Mouse (Mus musculus) testis, postnatal 14 days (tissue): ENCODE results near the gene Tmem189.
A peak's percentile ranks its signal among the peaks of the same experiment; 100 is the strongest.
"Not testable (repeated sequence)": the region's sequence is repeated elsewhere in the genome, so short reads cannot be mapped to it uniquely, and the experiment has no call there.

ENCODE experiments used
- DNase-seq: peaks from one replicate; pipeline ENCODE4 v3.0.0; 2021; ENCODE audit warnings: low spot score

Tmem189 gene

DNA sequence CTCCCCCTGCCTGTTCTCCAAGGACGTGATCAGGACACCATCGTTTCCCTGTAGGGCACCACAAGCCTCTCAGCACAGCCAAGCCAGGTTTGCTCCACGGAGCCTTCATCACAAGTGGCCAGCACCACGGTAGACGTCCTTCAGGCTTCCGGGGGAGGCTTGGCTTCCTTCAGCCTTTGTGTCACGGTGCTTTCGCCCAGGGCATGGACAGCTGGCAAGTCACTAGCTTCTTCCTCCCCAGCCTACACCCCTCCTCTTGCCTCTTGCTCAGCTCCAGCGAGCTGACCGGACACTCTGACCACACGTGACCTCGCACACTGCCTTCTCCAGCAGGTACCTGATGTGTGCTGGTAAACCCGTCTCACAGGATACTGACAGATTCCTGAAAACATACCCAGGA, 67.3 kb downstream of the Tmem189 start:
- DNase-seq = no peak

DNA sequence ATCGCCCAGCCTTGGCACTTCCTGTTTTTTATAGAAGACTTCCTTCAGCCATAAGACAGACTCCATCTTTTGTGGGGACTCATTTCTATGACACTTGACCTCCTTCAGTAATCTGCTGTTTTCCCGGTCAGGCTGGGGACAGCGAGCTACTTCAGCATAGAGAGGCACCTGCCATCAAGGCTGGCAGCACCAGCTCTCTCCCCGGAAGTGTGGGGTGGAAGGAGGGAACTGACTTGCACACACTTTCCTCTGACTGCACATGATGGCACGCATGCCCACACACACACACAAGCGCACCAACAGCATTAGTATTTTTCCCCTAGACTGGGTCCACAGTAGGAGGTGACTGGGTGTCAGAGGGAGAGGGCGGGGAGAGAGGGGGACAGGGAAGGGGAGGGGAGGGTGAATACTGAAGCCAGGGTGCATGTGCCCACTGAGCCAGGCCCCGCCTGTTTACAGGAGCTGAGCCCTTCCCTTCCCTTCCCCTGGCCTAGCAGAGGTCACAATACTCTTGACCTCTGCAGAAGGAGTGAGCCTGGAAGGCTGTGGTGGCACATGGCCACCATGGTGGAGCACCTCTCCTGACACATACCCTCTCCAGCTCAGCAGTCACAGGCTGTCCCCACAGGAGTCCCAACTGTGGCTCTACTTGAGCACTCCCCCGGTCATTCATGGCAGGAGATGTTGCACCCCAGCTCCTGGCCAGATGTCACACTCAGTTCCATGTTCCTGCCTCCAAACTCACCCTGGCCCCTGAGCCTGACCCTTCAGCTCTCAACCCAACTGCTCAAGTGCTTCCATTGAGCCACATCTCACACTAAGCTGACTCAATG, 68.2 kb downstream of the Tmem189 start:
- no peak for DNase-seq

DNA sequence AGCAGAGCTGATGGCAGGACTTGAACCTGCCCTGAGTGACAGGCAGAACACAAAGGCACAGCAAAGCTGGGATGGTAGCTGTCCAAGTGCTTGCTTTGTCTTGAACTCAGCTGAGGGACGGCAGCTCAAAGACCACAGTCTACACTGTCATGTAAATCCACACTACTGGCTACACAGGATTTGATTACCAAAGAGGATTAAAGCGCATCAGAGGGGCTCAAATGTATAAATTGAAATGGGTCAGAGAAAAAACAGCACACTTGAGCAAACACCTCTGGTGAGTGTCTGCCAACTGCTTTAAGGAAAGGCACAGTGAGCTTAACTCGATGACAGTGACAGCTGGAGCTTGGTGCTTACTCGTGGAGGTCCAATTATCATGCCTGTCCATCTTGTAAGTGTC, 72.2 kb downstream of the Tmem189 start:
- no peak for DNase-seq

DNA sequence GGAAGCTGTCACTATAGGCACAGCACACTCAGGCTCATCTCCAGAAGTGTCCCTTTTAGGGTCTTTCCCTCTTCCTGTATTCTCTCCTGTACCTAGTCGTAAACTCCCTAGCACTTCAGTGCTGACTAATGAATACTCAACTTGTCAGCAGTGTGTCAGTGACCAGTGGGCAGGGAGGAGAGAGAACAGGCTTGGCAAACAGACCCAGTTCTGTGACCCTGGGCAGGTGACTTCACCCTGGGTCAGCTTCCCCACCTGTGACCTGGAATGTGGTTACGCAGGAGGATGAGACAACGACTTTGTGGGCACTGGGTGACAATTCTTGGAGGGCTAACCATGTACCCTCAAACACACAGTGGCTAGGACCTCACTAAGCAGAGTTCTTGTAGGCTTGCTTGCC, 72.6 kb downstream of the Tmem189 start:
- DNase-seq = no peak

DNA sequence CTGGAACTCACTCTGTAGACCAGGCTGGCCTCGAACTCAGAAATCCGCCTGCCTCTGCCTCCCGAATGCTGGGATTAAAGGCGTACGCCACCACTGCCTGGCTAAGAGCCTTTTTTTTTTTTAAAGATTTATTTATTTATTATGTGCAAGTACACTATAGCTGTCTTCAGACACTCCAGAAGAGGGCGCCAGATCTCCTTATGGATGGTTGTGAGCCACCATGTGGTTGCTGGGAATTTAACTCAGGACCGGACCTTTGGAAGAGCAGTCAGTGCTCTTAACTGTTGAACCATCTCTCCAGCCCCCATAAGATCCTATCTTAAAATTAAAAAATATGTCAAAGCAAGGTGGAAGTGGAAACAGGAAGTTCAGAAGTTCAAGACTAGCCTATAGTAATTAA, 76.3 kb downstream of the Tmem189 start:
- not testable (repeated sequence) for DNase-seq

DNA sequence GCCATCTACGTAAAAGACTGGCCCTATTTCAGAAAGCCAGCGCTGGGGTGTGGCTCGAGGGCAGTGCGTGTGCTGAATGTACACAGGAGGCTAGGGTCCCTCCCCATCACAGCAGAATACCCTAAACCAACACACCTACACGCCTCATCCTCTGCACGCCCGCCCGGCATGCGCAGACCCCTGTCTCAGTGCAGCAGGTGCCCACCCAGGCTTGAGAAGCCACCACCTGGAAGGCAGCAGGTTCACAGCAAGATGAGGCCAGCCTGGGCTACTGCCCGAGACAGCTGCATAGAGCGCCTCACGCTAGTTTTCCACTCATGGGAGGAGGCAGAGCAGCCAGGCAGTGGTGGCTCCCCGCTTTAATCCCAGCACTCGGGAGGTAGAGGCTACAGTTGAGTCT, 77.5 kb downstream of the Tmem189 start:
- no peak for DNase-seq

DNA sequence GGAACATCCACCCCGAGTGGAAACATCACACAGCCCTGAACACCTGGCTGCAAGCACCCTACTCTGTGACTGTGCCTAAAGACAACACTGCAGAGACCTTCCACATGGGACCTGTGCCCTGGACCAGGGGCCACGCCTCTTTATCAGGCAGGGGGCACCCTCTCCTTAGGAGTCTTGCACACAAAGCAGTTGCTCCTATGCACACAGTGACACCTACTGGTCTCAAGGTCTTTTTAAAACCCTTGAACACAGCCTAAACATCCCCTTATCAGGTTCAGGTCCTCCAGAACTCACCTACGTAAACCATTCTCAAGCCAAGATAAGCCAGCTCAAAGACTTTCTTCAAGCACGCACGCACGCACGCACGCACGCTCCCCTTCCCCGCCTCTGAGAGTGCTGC, 78.3 kb downstream of the Tmem189 start:
- DNase-seq = no peak

DNA sequence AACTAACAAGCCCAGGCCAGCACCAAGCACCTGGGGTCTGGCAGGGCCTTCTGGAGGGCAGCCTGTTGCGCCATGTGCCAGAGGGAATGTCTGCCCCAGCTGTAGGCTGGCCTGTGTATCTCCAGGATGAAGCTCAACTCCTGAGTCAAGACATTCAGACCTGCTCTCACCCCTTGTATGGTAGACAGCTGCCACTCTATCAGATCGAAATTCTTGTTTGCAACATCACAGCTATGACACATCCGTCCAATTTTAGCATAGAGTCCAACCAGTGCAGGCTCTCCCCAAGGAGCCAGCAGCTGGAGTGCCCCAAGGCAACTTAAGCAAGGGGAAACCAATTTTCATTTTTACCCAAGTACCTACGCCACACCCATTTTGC, 82.9 kb downstream of the Tmem189 start:
- no peak for DNase-seq

DNA sequence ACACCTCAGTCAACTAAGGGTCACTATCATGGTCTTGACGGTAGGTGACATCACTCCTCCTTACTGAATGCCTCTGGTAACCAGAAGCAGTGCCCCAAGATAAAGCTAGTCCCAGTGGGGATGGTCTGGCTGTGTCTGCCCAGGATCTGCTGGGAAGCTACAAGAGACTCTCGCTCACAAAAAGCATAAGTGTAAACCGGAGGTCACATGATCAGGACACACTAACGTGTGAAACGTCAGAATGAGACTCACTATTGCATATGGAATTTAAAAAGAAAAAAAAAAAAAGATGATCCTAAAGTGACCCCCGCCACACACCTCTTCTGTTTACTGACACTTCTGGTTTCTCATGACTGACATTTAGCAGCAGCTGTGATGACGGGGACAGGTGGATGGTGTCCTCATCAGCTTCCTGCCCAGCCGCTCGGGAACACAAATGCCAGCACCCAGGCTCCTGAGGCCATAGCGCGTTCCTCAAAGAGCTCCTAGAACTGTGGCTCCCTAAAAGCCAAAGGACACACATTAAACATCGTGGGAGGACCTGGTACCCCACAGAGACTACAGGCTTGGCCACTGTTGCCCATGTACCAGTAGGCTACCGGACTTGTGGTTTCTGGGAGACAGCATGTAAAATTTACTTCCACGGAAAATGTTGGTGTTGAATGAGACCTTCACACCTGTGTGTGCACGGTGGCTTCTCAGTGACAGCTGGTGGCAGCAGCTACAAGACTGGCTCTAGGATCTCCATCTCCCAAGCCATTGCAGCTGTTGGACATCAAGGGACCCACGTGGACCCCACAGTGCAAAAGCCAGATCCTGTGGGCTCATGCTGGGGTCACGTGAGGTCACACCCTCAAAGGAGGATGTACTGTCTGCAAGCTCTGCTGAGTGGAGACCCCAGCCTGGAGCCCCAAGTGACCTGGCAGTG, 83.5 kb downstream of the Tmem189 start:
- no peak for DNase-seq

DNA sequence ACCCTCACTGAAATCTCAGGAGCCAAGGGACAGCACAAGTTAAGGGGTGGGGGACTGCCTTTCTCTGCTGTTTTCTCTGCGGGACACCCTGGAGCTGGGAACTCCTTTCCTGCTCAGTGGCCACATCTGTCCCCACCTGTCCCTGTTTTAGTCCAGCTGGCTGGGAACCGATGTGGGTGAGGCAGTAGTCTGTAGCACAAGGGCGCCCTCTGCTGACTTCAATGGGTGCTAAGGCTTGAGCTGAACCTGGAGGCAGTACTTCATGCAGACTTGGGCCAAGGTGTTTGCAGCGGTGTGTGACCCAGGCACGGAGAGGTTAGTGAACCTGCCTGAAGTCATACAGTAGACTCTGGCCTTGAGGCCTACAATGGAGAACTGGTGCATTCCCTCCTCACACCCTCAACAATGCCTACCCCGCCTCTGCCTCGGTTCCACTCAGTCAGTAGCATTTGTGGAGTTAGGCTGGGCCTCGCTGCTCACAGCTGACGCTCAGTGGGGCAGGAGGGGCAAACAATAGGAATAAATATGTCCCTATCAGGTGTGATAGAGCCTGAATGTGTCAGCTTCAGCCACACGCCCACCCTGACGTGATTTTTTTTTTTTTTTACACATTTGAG, 84.3 kb downstream of the Tmem189 start:
- DNase-seq = peak; percentile 69

DNA sequence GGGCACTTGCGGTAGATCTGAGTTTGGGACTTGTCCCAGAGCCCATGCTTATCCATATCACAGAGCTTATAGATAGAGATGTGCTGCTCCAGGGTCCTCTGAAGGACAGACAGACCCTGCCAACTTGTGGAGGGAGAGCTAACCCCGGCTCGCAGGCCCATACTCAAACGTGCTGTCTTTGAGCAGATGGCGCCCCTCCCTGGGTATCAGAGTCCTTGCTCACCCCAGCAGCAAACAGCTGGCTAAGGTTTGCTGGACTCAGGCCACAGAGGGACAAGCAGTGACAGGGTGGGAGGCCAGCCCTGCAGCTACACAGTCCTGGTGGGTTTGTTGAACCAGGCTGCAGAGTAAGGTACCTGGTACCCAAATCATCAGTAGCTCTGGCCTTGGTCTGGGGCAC, 86.6 kb downstream of the Tmem189 start:
- no peak for DNase-seq

DNA sequence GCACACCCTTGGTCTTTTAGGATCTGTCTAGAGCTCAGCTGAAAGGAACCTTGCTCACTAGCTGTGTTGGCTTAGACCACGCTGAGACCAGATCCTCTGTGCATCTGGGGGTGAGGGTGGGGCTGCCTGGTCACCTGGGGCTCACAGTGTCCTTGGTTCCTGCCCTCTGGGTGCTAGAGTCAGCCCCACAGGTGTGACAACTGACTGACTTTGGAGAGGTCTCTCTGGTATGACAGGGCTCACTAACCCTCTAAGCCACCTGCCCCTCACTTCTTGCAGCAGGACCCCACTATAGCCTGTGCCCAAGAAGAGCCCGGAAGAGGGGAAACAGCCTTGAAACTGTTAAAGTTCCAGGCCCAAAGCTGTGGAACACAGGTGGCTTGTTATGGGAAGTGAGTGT, 87.3 kb downstream of the Tmem189 start:
- no peak for DNase-seq

DNA sequence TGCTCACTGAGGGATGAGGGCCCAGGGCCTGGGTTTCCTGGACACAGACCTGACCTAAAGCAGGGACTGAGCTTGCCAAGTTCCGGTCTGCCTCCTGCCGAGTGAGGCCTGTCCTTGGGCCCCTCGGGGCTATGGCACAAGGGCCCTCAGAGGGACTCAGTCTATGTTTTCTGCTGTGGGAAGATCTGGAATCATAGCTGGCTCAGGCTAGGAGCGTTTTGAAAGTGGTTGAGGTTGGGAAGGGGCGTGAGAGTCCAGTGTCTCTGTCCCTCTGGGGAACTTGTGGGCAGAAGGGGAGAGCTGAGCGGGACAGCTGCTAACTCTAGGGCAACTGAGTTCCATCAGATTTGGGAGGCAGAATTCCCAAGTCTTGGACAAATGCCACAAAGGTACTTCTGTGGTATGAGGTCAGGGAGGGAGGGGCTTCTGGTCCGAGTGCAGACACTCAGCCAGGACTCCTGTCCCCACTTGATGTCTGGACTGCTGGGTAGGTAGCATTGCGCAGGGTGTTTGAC, 89.1 kb downstream of the Tmem189 start:
- no peak for DNase-seq

DNA sequence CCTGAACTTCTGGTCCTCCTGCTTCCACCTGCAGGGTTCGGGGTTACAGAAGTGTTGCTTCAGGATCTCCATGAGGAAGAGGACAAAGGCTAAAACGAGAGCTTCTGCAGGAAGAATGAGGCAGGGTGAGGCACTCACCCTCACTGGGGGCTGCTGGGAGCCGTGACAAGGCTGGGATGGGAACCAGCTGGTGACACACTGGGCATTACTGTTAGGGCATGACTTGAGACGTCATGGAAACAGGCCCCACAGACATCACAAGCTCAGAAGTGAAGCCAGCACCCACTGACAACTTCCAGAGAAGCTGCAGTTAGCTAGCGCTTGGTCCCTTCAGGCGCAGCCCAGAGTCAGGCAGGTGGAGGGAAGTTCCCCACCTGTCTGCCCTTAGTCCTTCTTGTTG, 89.7 kb downstream of the Tmem189 start:
- DNase-seq = no peak

DNA sequence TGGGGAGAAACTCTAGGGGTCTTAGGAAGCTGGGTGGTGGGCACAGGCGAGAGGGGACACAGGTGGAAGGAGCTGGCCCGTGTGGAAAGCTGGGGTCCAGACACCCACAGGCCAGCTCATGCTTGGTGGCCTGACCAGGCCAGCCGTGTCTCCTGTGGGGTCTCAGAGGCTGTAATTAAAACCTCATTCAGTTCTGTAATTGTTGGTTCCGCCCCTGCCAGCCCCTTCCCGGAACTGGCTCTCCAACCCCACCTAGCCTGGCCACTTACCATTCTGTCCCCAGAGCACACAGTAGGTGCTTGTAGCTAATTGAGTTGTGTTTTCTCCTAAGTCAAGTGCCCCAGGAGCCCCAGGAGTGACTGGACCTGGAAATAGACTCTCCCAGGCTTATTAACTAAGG, 90.4 kb downstream of the Tmem189 start:
- no peak for DNase-seq

DNA sequence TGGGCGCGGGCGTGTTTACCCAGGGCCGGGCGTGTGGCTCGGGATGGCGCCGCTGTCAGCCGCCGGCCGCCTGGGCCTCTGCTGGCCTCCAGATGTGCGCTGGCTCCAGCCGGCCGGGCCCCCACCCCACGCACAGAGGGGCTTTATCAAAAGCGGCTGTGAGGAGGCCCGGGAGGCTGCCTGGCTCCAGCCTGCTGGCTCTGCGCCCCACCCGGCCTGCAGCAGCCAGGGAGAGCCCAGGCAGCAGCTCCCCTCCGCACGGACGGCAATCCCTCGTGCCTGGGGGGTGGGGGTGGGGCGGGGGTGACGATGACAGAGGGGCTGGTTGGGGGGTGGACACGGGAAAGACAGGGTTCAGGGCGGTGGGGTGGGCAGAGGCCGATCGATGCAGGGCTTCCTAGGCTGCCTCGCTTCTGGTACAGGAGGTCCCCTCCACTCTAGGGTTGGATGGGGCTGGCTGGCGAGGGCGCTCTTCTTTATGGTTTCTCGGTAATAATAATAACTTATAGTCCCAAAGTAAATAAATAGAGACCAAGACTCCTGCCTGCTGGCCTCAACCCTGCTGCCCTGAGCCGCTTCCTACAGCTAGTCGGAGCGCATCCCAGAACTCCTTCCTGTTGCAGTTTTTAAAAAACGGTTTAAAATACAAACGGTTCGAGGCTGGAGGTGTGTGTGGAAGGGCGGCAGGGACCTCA, 92.0 kb downstream of the Tmem189 start:
- DNase-seq = no peak

DNA sequence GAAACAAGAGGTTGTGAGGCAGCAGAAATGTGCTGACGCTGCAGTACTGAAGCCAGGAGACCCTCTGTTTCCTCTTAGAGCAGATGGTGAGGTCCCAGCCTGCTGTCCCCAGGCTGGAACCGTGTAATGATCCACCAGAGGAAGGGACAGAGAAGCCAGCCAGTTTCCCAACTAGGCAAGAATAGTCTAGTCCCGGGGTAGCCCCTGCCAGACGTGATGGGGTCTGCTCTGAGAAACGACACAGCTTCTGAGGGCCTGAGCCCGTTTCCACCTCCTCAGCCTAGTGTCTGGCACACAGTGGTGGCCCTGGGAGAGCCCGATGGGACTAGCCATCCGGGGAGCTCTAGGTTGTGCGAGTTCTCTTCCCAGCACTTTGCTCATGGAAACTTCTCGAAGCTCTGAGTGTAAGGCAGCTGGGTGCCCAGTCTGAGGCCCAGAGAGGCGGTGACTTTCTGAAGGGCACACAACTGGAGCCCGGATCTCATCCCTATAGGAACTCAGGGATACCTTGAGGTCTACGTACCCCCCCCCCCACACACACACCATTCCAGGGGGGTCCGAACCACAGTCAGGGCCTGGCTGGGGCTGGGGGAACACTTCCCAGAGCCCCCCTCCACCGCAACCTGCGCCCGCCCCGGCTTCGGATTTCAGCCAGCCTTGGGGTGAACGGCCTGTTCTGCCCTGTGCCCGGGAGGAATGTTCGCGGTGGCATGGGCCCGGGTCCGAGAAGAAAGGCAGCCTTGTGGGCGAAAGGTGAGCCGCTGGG, 92.7 kb downstream of the Tmem189 start:
- no peak for DNase-seq

DNA sequence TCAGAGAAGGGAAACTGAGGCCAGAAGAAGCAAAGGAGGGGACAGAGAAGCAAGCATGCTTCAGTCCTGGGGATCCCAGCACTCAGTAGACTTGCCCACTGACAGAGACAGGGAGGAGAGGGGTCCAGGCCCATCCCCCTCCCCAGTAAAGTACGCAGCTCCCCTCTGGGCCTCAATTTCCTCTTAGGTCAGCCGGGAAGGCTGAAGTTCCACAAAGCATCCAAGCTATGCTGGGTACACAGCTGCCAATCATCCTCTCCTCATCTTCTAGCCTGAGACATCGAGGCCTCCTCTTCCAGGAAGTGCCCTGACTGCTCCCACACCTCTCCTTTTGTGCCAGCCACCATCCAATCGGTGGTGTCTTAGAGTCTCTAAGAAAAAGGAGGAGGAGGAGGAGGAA, 93.4 kb downstream of the Tmem189 start:
- no peak for DNase-seq

DNA sequence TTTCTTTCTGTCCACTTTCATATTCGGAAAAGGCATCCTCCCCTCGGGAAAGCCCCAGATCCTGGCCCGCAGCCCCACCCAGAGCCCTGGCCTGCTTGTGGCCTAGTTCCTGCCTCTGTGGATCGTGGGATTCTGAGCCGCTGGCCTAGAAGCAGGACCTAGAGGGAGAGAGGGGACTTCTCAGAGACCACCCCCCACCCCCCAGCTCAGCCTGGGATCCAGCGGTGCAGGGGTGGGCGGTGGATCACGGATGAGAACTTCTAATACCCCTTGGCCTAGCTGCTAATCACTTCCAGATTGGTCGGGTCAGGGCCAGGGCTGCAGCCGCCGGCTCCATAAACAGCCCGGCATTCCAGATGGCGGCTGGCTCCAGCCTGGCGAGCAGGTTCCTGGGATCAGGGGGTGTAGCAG, 93.9 kb downstream of the Tmem189 start:
- no peak for DNase-seq

DNA sequence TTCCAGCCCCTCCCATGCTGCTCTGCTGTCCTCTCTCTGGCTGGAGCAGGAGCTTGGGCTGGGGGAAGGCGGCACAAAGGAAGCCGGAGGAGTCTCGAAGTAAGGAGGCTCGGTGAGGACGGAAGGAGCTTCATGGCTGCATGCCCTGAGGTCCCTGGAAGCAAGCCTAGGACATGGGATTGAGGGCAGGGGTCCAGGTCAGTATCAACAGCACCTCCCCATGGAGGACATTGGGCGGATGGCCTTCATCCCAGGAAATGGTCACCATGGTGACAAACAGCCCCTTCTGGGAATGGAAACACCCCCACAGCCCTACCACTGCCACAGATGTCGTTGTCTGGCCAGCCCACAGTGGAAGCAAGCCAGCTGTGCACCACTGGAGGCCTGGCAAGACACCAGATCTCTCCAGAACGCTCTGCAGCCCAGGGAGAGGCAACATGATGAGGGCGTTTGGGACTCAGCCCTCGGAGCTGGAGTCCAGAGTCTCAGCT, 95.1 kb downstream of the Tmem189 start:
- peak; percentile 84 for DNase-seq
